Mouse (Mus musculus): Measurements from ENCODE around the gene Ankrd54.

GRCm38 (mm10) chr15:79111774-79112173 lies 49.1 kb upstream of the Ankrd54 start:
- no peak for TF ChIP-seq POLR2A (IDR thresholded peaks at IDR 0.05; ENCODE audit: insufficient read length, low read depth)
- no peak for TF ChIP-seq MYOG (IDR thresholded peaks at IDR 0.05; ENCODE audit: control insufficient read depth in 1 of 3, insufficient read depth in 1 of 3, insufficient read length in 2 of 3, low read depth in 2 of 3)

Data from myocyte (in vitro differentiated cells).